Mouse (Mus musculus): ENCODE data around the gene Hist1h3d. TPM values are rescaled to one million over a fixed set of nuclear protein-coding genes. Genes with fewer than 3 reads are reported as not detected.
"Not testable (repeated sequence)": the region's sequence is repeated elsewhere in the genome, so short reads cannot be mapped to it uniquely, and the experiment has no call there.

Gene Hist1h3d
- polyA plus RNA-seq, 1 experiment from 2014 or later, result 4.8 TPM

DNA sequence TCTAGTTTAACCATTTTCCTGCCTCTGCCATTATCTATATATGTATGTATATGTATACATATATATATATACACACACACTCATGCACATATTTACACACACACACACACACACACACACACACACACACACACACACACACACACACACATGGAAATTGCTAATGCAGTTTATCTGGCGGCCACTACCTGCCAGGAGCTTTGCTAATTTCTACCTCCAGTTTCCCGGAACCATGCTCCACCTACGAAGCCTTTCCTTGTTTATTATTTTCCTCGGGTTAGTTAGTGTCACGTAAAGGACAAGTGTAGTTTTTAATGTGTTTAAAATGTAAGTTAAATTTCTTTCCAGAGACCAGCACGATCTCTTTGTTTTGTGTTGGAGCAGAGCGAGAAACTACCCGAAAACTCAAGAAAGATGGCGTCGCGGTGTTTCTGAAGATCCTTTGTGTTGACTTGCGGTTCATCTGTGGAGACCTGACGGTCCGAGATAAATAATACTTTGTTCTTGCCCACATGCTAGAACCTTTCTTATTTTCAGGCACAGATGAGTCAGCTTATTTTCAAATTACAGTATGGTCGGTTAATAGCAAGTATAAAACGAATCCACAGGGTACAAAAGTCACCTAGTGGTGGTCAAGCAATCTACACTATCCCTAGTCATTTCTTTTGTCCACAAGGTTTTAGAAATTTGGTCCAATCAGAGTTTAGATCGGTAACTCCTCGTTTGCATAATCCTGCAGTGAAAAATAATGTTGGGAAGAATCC is 12.7 kb upstream of the Hist1h3d start:
- Histone ChIP-seq H3K36me3 (ENCODE audit: control insufficient read depth, insufficient read depth, low read length) (no peaks in the 10 kb centered on the region), H3K4me1 (ENCODE audit: control insufficient read depth, insufficient read depth, low read length) (no peaks in the 10 kb centered on the region; the same call in 1 of the 2 replicates), H3K27me3 (replicated peaks; ENCODE audit: control insufficient read depth, insufficient read depth, low read length) (no peaks in the 10 kb centered on the region), H3K4me2 (ENCODE audit: low read depth, low read length) (peak overlapping the region; percentile 62), H3K4me3 (ENCODE audit: low read length) (peak overlapping the region; percentile 45), H3K9ac (ENCODE audit: low read depth, low read length) (peak overlapping the region; percentile 60; the same call in 1 of the 2 replicates), H3K9me3 (ENCODE audit: control insufficient read depth, low read length) (no peaks in the 10 kb centered on the region), H3K27ac (ENCODE audit: low read length) (peak overlapping the region; percentile 96)
- ATAC-seq, result peak; percentile 45
- 2% methylated on average over 18 of the region's 18 CpGs for WGBS

- ATAC-seq, result no peak
- WGBS, result 85% methylated on average over 2 of the region's 2 CpGs
- no peak overlapping the region for H3K27ac ChIP-seq (ENCODE audit: low read length)
These were observed 11.1 kb upstream of the Hist1h3d start for GRCm38 (mm10) chr13:23564482-23564881.

DNA sequence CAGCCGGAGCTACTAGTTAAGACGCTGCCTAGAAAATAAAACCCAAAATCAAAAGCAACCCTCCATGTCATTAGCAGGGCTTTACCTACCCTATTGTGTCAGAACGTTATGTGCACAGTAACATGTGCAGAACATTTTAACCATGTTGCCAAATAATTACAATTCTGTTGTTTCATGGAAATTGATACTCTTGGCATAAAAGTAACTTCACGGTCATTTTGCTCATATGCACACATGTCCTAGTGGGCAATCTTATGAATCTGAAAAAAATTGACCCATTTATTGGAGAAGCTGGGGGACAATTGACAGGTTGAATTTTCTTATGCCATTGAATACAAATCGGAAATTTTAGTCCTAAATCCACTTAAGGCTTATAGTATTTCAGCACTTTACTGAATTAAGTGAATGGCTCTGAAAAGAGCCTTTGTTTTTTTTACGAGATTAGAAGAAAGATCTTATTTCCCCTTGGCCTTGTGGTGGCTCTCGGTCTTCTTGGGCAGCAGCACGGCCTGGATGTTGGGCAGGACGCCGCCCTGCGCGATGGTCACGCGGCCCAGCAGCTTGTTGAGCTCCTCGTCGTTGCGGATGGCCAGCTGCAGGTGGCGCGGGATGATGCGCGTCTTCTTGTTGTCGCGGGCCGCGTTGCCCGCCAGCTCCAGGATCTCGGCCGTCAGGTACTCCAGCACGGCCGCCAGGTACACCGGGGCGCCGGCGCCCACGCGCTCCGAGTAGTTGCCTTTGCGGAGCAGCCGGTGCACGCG is 5.1 kb upstream of the Hist1h3d start:
- H3K4me1 ChIP-seq (ENCODE audit: control insufficient read depth, insufficient read depth, low read length); ATAC-seq; H3K27me3 ChIP-seq (replicated peaks; ENCODE audit: control insufficient read depth, insufficient read depth, low read length); H3K9me3 ChIP-seq (ENCODE audit: control insufficient read depth, low read length); H3K36me3 ChIP-seq (ENCODE audit: control insufficient read depth, insufficient read depth, low read length): not testable (repeated sequence)
- Histone ChIP-seq H3K27ac (ENCODE audit: low read length) (peak overlapping the region; percentile 96), H3K4me2 (ENCODE audit: low read depth, low read length) (peak overlapping the region; percentile 56), H3K4me3 (ENCODE audit: low read length) (peak overlapping the region; percentile 43), H3K9ac (ENCODE audit: low read depth, low read length) (peak overlapping the region; percentile 64)
- 2% methylated on average over 25 of the region's 41 CpGs for WGBS

More at GRCm38 (mm10) chr13:23564482-23564881, 11.1 kb upstream of the Hist1h3d start:
- H3K27me3 ChIP-seq (replicated peaks; ENCODE audit: control insufficient read depth, insufficient read depth, low read length), result no peaks in the 10 kb centered on the region
- H3K4me1 ChIP-seq (ENCODE audit: control insufficient read depth, insufficient read depth, low read length), result no peaks in the 10 kb centered on the region; the same call in 1 of the 2 replicates
- H3K4me2 ChIP-seq (ENCODE audit: low read depth, low read length), result no peak overlapping the region
- H3K4me3 ChIP-seq (ENCODE audit: low read length), result no peak overlapping the region
- H3K9me3 ChIP-seq (ENCODE audit: control insufficient read depth, low read length), result no peaks in the 10 kb centered on the region
- H3K36me3 ChIP-seq (ENCODE audit: control insufficient read depth, insufficient read depth, low read length), result no peaks in the 10 kb centered on the region
- H3K9ac ChIP-seq (ENCODE audit: low read depth, low read length), result no peak overlapping the region

DNA sequence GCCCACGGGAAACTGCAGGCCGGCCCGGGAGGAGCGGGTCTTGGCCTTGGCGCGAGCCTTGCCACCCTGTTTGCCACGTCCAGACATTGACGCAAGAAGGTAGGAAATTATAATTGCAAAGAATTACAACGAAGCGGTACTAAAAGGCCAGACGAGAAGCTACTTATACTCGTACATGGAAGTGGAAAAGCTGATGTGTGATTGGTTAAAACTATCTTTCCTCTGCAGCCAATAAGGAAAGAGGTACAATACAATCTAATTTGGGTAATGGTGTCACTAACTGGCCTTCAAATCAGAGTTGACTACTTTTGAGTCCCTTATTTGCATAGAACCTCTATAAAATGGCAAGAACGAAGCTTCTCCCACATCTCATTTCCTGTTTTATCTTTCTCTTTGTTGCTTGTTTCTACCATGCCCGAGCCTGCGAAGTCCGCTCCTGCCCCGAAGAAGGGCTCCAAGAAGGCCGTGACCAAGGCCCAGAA is 4.5 kb upstream of the Hist1h3d start, which contains the start of the genes Hist1h2ae and Hist1h2bg:
Gene Hist1h2ae, minus strand, starts transcription at position 199 of the 482 bp plus-strand sequence.
Gene Hist1h2bg, plus strand, starts transcription at position 375 of the 482 bp plus-strand sequence.
- no peaks in the 10 kb centered on the region for H3K9me3 ChIP-seq (ENCODE audit: control insufficient read depth, low read length)
- no peaks in the 10 kb centered on the region for H3K36me3 ChIP-seq (ENCODE audit: control insufficient read depth, insufficient read depth, low read length)
- H3K4me2 ChIP-seq (ENCODE audit: low read depth, low read length), result peak within 1 kb of the TSS; percentile 68
- peak within 1 kb of the TSS; percentile 51 for H3K4me3 ChIP-seq (ENCODE audit: low read length)
- H3K27me3 ChIP-seq (replicated peaks; ENCODE audit: control insufficient read depth, insufficient read depth, low read length), result no peaks in the 10 kb centered on the region
- H3K4me1 ChIP-seq (ENCODE audit: control insufficient read depth, insufficient read depth, low read length), result 0 out of 2 replicates have a peak, but pooled peaks cover 4% of the 10 kb centered on the region
- peak within 1 kb of the TSS; percentile 96 for H3K27ac ChIP-seq (ENCODE audit: low read length)
- under 1% methylated on average over 18 of the region's 18 CpGs for WGBS
- peak within 1 kb of the TSS; percentile 72 for H3K9ac ChIP-seq (ENCODE audit: low read depth, low read length)
- peak; percentile 88 for ATAC-seq

DNA sequence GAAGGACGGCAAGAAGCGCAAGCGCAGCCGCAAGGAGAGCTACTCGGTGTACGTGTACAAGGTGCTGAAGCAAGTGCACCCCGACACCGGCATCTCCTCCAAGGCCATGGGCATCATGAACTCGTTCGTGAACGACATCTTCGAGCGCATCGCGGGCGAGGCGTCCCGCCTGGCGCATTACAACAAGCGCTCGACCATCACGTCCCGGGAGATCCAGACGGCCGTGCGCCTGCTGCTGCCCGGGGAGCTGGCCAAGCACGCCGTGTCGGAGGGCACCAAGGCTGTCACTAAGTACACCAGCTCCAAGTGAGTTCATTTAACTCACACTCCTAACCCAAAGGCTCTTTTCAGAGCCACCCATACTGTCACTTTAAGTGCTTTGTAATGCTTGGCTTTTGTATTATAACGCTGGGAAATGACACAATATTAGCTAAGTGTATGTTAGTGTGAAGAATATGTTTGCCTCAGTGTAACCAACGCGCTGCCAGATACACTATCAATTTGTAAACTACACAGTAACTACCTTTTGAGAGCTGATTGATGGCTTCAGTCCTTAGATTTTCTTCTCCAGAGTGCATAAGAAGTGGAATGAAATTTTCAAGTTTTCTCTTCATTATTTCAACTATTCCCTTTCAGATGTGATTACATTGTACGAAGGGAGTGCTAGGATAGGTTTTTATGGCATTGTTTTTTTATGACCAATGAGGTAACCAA is 3.9 kb upstream of the Hist1h3d start:
- Histone ChIP-seq H3K4me3 (ENCODE audit: low read length) (peak overlapping the region; percentile 51), H3K9ac (ENCODE audit: low read depth, low read length) (peak overlapping the region; percentile 72), H3K27ac (ENCODE audit: low read length) (peak overlapping the region; percentile 92), H3K4me2 (ENCODE audit: low read depth, low read length) (peak overlapping the region; percentile 68)
- under 1% methylated on average over 11 of the region's 34 CpGs for WGBS
- not testable (repeated sequence) for H3K36me3 ChIP-seq (ENCODE audit: control insufficient read depth, insufficient read depth, low read length); H3K9me3 ChIP-seq (ENCODE audit: control insufficient read depth, low read length); H3K4me1 ChIP-seq (ENCODE audit: control insufficient read depth, insufficient read depth, low read length); ATAC-seq; H3K27me3 ChIP-seq (replicated peaks; ENCODE audit: control insufficient read depth, insufficient read depth, low read length)

GRCm38 (mm10) chr13:23572218-23573033 is 3.1 kb upstream of the Hist1h3d start:
- ATAC-seq, result no peak
- no peaks in the 10 kb centered on the region for H3K9me3 ChIP-seq (ENCODE audit: control insufficient read depth, low read length)
- peak overlapping the region; percentile 51 for H3K4me3 ChIP-seq (ENCODE audit: low read length)
- H3K27me3 ChIP-seq (replicated peaks; ENCODE audit: control insufficient read depth, insufficient read depth, low read length), result no peaks in the 10 kb centered on the region
- H3K36me3 ChIP-seq (ENCODE audit: control insufficient read depth, insufficient read depth, low read length), result no peaks in the 10 kb centered on the region
- H3K4me2 ChIP-seq (ENCODE audit: low read depth, low read length), result peak overlapping the region; percentile 68
- peaks cover 12% of the 10 kb centered on the region; the same call in 1 of the 2 replicates for H3K4me1 ChIP-seq (ENCODE audit: control insufficient read depth, insufficient read depth, low read length)
- H3K27ac ChIP-seq (ENCODE audit: low read length), result peak overlapping the region; percentile 89
- H3K9ac ChIP-seq (ENCODE audit: low read depth, low read length), result peak overlapping the region; percentile 72; the same call in 1 of the 2 replicates
- 20% methylated on average over 2 of the region's 2 CpGs for WGBS

DNA sequence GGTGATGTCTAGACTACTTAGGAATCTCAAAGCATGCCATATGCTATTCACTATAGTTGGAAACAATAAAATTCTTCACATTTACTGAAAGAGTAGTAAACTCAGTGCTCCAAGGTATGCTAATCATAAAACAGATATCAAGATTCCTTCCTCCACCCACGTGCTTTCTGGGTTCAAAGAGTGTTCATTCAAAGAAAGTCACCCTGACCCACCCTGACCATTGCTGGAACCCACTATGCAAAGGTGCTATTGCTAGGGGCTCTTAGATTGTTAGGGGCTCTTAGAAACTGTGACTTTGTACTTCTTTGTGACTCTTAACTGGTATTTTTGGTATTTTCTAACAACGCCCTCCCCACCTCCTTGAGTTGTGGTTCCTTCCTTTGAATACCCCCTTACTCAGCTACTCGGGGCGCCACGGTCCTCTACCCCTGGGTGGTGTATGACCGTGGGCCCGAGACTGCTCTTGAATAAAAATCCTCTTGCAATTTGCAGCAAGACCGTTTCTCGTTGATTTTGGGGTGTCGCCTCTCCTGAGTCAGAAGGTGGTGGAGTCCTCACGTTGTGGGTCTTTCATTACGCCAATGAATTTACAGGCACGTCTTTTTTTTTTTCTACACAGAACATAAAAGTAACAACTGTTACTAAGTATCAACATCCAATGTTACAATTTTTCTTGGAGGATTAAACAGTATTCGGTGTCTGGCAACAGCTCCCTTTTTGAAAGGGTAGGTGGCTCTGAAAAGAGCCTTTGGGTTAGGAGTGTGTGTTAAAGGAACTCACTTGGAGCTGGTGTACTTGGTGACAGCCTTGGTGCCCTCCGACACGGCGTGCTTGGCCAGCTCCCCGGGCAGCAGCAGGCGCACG is 2.3 kb upstream of the Hist1h3d start:
- not testable (repeated sequence) for H3K9me3 ChIP-seq (ENCODE audit: control insufficient read depth, low read length); ATAC-seq; H3K27me3 ChIP-seq (replicated peaks; ENCODE audit: control insufficient read depth, insufficient read depth, low read length); H3K36me3 ChIP-seq (ENCODE audit: control insufficient read depth, insufficient read depth, low read length)
- Histone ChIP-seq H3K4me1 (ENCODE audit: control insufficient read depth, insufficient read depth, low read length) (peaks cover 12% of the 10 kb centered on the region; the same call in 1 of the 2 replicates), H3K4me2 (ENCODE audit: low read depth, low read length) (peak overlapping the region; percentile 68), H3K27ac (ENCODE audit: low read length) (peak overlapping the region; percentile 93), H3K4me3 (ENCODE audit: low read length) (peak overlapping the region; percentile 51), H3K9ac (ENCODE audit: low read depth, low read length) (peak overlapping the region; percentile 70)
- 9% methylated on average over 17 of the region's 20 CpGs for whole genome bisulfite sequencing
